Mouse (Mus musculus) embryonic fibroblast, embryonic 13.5 days (primary cell): ENCODE measurements around the gene Hkdc1.

Experiments used
- CTCF ChIP-seq: IDR thresholded peaks from 2 replicates; pipeline ENCODE4 v1.5.1; 2011; ENCODE audit warnings: mild to moderate bottlenecking, control low read depth, low read length, moderate library complexity, borderline replicate concordance; ENCODE audit not compliant: insufficient read depth
- POLR2A ChIP-seq: IDR thresholded peaks from 2 replicates; pipeline ENCODE4 v1.6.1; 2011; ENCODE audit warnings: low read depth, mild to moderate bottlenecking, control low read depth, low read length, moderate library complexity

- TF ChIP-seq POLR2A (no peak), CTCF (no peak)
Measured at GRCm38 (mm10) chr10:62412906-62413605, 9.2 kb downstream of the Hkdc1 start.
